Mouse (Mus musculus): ENCODE measurements around the gene Pacs2.

Pacs2 gene

GRCm38 (mm10) chr12:113088026-113088425, 73.7 kb downstream of the Pacs2 start:
- no peak for DNase-seq (ENCODE audit: low spot score)

- DNase-seq (ENCODE audit: low spot score) = no peak
Measured at GRCm38 (mm10) chr12:113089107-113089506, 74.8 kb downstream of the Pacs2 start.

GRCm38 (mm10) chr12:113090053-113090452, 75.7 kb downstream of the Pacs2 start:
- DNase-seq (ENCODE audit: low spot score) = no peak

GRCm38 (mm10) chr12:113097040-113097439, 82.7 kb downstream of the Pacs2 start:
- no peak for DNase-seq (ENCODE audit: low spot score)

- DNase-seq (ENCODE audit: low spot score) = peak; percentile 60
Measured at GRCm38 (mm10) chr12:113097749-113098281, 83.5 kb downstream of the Pacs2 start, which contains the start of gene Mta1. Mta1 (plus strand) TSS chr12:113098278.

- DNase-seq (ENCODE audit: low spot score) = peak; percentile 52
Measured at GRCm38 (mm10) chr12:113098530-113099151, 84.3 kb downstream of the Pacs2 start.

GRCm38 (mm10) chr12:113099470-113100237, 85.3 kb downstream of the Pacs2 start:
- DNase-seq (ENCODE audit: low spot score) = no peak

GRCm38 (mm10) chr12:113100448-113101076, 86.3 kb downstream of the Pacs2 start:
- DNase-seq (ENCODE audit: low spot score) = peak; percentile 32

- no peak for DNase-seq (ENCODE audit: low spot score)
Measured at GRCm38 (mm10) chr12:113101251-113101960, 87.1 kb downstream of the Pacs2 start.

- no peak for DNase-seq (ENCODE audit: low spot score)
Measured at GRCm38 (mm10) chr12:113102461-113102860, 88.2 kb downstream of the Pacs2 start.

GRCm38 (mm10) chr12:113103846-113104451, 89.6 kb downstream of the Pacs2 start:
- DNase-seq (ENCODE audit: low spot score) = no peak

GRCm38 (mm10) chr12:113106386-113106785, 92.1 kb downstream of the Pacs2 start:
- no peak for DNase-seq (ENCODE audit: low spot score)

GRCm38 (mm10) chr12:113107431-113108124, 93.3 kb downstream of the Pacs2 start:
- no peak for DNase-seq (ENCODE audit: low spot score)

GRCm38 (mm10) chr12:113108528-113109283, 94.4 kb downstream of the Pacs2 start:
- DNase-seq (ENCODE audit: low spot score) = no peak

- DNase-seq (ENCODE audit: low spot score) = no peak
Measured at GRCm38 (mm10) chr12:113109801-113110200, 95.5 kb downstream of the Pacs2 start.

- no peak for DNase-seq (ENCODE audit: low spot score)
Measured at GRCm38 (mm10) chr12:113114141-113114540, 99.8 kb downstream of the Pacs2 start.

GRCm38 (mm10) chr12:113114856-113115538, 100.7 kb downstream of the Pacs2 start:
- no peak for DNase-seq (ENCODE audit: low spot score)

GRCm38 (mm10) chr12:113119516-113120410, 105.5 kb downstream of the Pacs2 start:
- DNase-seq (ENCODE audit: low spot score) = no peak
